In genomic region chr4:66821764-66822163, GRCm38 (mm10) we compare ENCODE assay signal across 20 mouse cellular contexts. TPM values are rescaled to one million over a fixed set of nuclear protein-coding genes. Genes with fewer than 3 reads are reported as not detected.
DNase-seq lines count a peak whose midpoint lies in the region; ATAC-seq and TF ChIP-seq lines count a peak whose summit lies in the region.
"Had no signal": no experiment of that assay in that cellular context is flagged by ENCODE, and none has a peak within 500 bp of the region (broad histone marks: within the 10 kb centered on the region; RNA-seq: fewer than 3 reads in every experiment).

No protein-coding gene starts in this region.

- H3K4me3 ChIP-seq in CH12.LX (replicated peaks in 1 of 3; ENCODE audit: low read depth in 2 of 3, low read length in 2 of 3, poor library complexity in 1 of 3) (no peak overlapping the region), myocyte (no peak overlapping the region)
- H3K4me3 ChIP-seq in hindbrain, embryonic 16.5 days (ENCODE audit: low read length) = no peak overlapping the region
- H3K4me3 ChIP-seq: embryonic facial prominence, embryonic 13.5 days; embryonic facial prominence, embryonic 15.5 days; erythroblast, embryonic 14.5 days; forebrain, embryonic 10.5 days; forebrain, embryonic 12.5 days had no signal

- H3K9me3 ChIP-seq in CH12.LX (replicated peaks; ENCODE audit: low read length) = no peaks in the 10 kb centered on the region
- no peaks in the 10 kb centered on the region for H3K9me3 ChIP-seq in hindbrain, embryonic 16.5 days (ENCODE audit: control insufficient read depth, low read length)
- H3K9me3 ChIP-seq: embryonic facial prominence, embryonic 13.5 days; embryonic facial prominence, embryonic 15.5 days; forebrain, embryonic 10.5 days; forebrain, embryonic 12.5 days; G1E had no signal

- H3K9ac ChIP-seq in CH12.LX (ENCODE audit: insufficient read depth, low read depth) = peak overlapping the region; percentile 66
- H3K9ac ChIP-seq in hindbrain, embryonic 16.5 days (ENCODE audit: low read depth, low read length) = no peak overlapping the region
- H3K9ac ChIP-seq: embryonic facial prominence, embryonic 13.5 days; embryonic facial prominence, embryonic 15.5 days; forebrain, embryonic 12.5 days had no signal

- in situ Hi-C loops in CH12.LX (cut with MboI; ENCODE audit: low pct_ligation_motif_present, low pct_unique_long_range_greater_than_20kb, low sequenced_read_pairs) = no loop called here

- WGBS in hindbrain, embryonic 16.5 days = 75% methylated on average over 3 of the region's 3 CpGs

- peak overlapping the region; percentile 50 for H3K4me2 ChIP-seq in CH12.LX (ENCODE audit: insufficient read depth, low read depth, poor library complexity, severe bottlenecking)
- H3K4me2 ChIP-seq in myocyte (ENCODE audit: low read depth) = no peak overlapping the region
- H3K4me2 ChIP-seq in hindbrain, embryonic 16.5 days (ENCODE audit: low read length) = no peak overlapping the region
- H3K4me2 ChIP-seq: embryonic facial prominence, embryonic 13.5 days; embryonic facial prominence, embryonic 15.5 days; forebrain, embryonic 12.5 days had no signal

- DNase-seq in CH12.LX (ENCODE audit: extremely low read depth) = peak; percentile 49
- DNase-seq in left cerebral cortex, postnatal 4 days = no peak
- DNase-seq in Muller cell, postnatal 12 days (ENCODE audit: inconsistent ontology term) = no peak
- no peak for DNase-seq in layer of hippocampus, postnatal 10 days (ENCODE audit: low spot score in 2 of 2)
- DNase-seq: adrenal gland, adult 2 months; adrenal gland, postnatal 10 days; adrenal gland, postnatal 25 days; embryo, embryonic 11 days had no signal

- dilution Hi-C loops in CH12.LX (cut with MboI; ENCODE audit: extremely low pct_ligation_motif_present, extremely low pct_unique_long_range_greater_than_20kb, low sequenced_read_pairs) = no loop called here

- intact Hi-C loops in left cerebral cortex, postnatal 4 days (cut with DNase I) = no loop called here

- peak; percentile 82 for ATAC-seq in granulocyte monocyte progenitor cell, adult 5-6 weeks (replicated peaks; ENCODE audit: poor library complexity, severe bottlenecking)
- ATAC-seq in megakaryocyte, adult 5-6 weeks (ENCODE audit: poor library complexity, severe bottlenecking) = peak; percentile 67
- no peak for ATAC-seq in hindbrain, embryonic 16.5 days
- ATAC-seq: forebrain, embryonic 14.5 days; forebrain, embryonic 16.5 days had no signal

- H3K79me2 ChIP-seq in CH12.LX (replicated peaks; ENCODE audit: control insufficient read depth, extremely low read depth, insufficient read depth, poor library complexity, severe bottlenecking) (no peaks in the 10 kb centered on the region), myocyte (ENCODE audit: control insufficient read depth, insufficient read depth) (no peaks in the 10 kb centered on the region)

- H3K27me3 ChIP-seq in CH12.LX (replicated peaks) = no peaks in the 10 kb centered on the region
- no peaks in the 10 kb centered on the region for H3K27me3 ChIP-seq in myocyte (ENCODE audit: control insufficient read depth, insufficient read depth, insufficient read length)
- H3K27me3 ChIP-seq in hindbrain, embryonic 16.5 days (replicated peaks; ENCODE audit: control insufficient read depth, insufficient read depth, low read length) = no peaks in the 10 kb centered on the region
- H3K27me3 ChIP-seq: embryonic facial prominence, embryonic 13.5 days; embryonic facial prominence, embryonic 15.5 days; forebrain, embryonic 12.5 days had no signal

- TF ChIP-seq CTCF in CH12.LX (conservative IDR thresholded peaks at IDR 0.05 in 1 of 2, IDR thresholded peaks at IDR 0.05 in 1 of 2; ENCODE audit: low read depth in 2 of 2, low read length in 2 of 2) = no peak

- peaks cover 5 to 41% of the 10 kb centered on the region in 2 experiments; a peak in 2 of 4 replicates for H3K4me1 ChIP-seq in CH12.LX (ENCODE audit: control insufficient read depth in 1 of 2, insufficient read depth in 2 of 2)
- no peaks in the 10 kb centered on the region for H3K4me1 ChIP-seq in hindbrain, embryonic 16.5 days (ENCODE audit: control insufficient read depth, insufficient read depth, low read depth, low read length)
- H3K4me1 ChIP-seq: embryonic facial prominence, embryonic 13.5 days; embryonic facial prominence, embryonic 15.5 days; forebrain, embryonic 10.5 days; forebrain, embryonic 12.5 days had no signal

- TF ChIP-seq POLR2A in CH12.LX (IDR thresholded peaks at IDR 0.05; ENCODE audit: low read depth, low read length) (no peak), myocyte (IDR thresholded peaks at IDR 0.05; ENCODE audit: insufficient read length, low read depth) (no peak)

- H3K36me3 ChIP-seq in CH12.LX (replicated peaks in 1 of 2; ENCODE audit: control insufficient read depth in 1 of 2, insufficient read depth in 1 of 2, low read length in 1 of 2) (no peaks in the 10 kb centered on the region), myocyte (ENCODE audit: control insufficient read depth, insufficient read depth) (no peaks in the 10 kb centered on the region)
- H3K36me3 ChIP-seq in hindbrain, embryonic 16.5 days (ENCODE audit: control insufficient read depth, insufficient read depth, low read length) = no peaks in the 10 kb centered on the region
- H3K36me3 ChIP-seq: embryonic facial prominence, embryonic 13.5 days; embryonic facial prominence, embryonic 15.5 days; forebrain, embryonic 10.5 days; forebrain, embryonic 12.5 days; G1E had no signal

- H3K27ac ChIP-seq in CH12.LX (ENCODE audit: insufficient read depth, low read depth) = peak overlapping the region; percentile 86
- H3K27ac ChIP-seq in hindbrain, embryonic 16.5 days (ENCODE audit: low read depth, low read length) = no peak overlapping the region
- H3K27ac ChIP-seq: embryonic facial prominence, embryonic 13.5 days; embryonic facial prominence, embryonic 15.5 days; forebrain, embryonic 10.5 days; forebrain, embryonic 12.5 days had no signal

- no peak overlapping the region for H3ac ChIP-seq in myocyte (ENCODE audit: control insufficient read depth, insufficient read length)

- TF ChIP-seq EP300 in CH12.LX (IDR thresholded peaks at IDR 0.05; ENCODE audit: low read length) = no peak

- TF ChIP-seq RAD21 in CH12.LX (IDR thresholded peaks at IDR 0.05; ENCODE audit: low read depth, low read length) = no peak

TF ChIP-seq in CH12.LX, 34 proteins besides CTCF, POLR2A, EP300 and RAD21:
- TF ChIP-seq SMC3 (IDR thresholded peaks at IDR 0.05; ENCODE audit: low read depth, low read length) (no peak), MEF2A (IDR thresholded peaks at IDR 0.05; ENCODE audit: borderline replicate concordance, low read depth, low read length) (peak; percentile 50; the same call in 1 of the 2 replicates), JUN (IDR thresholded peaks at IDR 0.05; ENCODE audit: insufficient read depth, low read depth, low read length) (no peak), POLR2AphosphoS2 (IDR thresholded peaks at IDR 0.05; ENCODE audit: low read depth, low read length) (no peak), ETS1 (conservative IDR thresholded peaks at IDR 0.05; ENCODE audit: low read depth, low read length) (no peak; the same call in 1 of the 2 replicates), CHD2 (IDR thresholded peaks at IDR 0.05; ENCODE audit: low read length) (no peak), MYC (IDR thresholded peaks at IDR 0.05; ENCODE audit: low read depth, low read length) (no peak)
TF ChIP-seq in CH12.LX: peak in this region for 1.

TF ChIP-seq in myocyte, 11 proteins besides CTCF, POLR2A, EP300 and RAD21:
- TF ChIP-seq TCF3 (IDR thresholded peaks at IDR 0.05; ENCODE audit: insufficient read length, low read depth) = no peak
- TF ChIP-seq CEBPB (IDR thresholded peaks at IDR 0.05; ENCODE audit: insufficient read depth, poor library complexity, severe bottlenecking) = peak; percentile 84

RNA-seq across cellular contexts. Expression of gene Tlr4, which starts 5.6 kb away (rescaled TPM):
- total RNA-seq in CH12.LX (2012; rRNA removed) (14.4 and 19.0 TPM in 2 replicates), CH12.LX (2014; rRNA removed) (22.1 and 25.0 TPM in 2 replicates)
- polyA plus RNA-seq in CH12.LX (2012; ENCODE audit: insufficient read length, low read depth) (8.4 and 8.6 TPM in 2 replicates), myocyte (2012; fragmentation: generic; extraction: Trizol) (5.1 TPM)
- total RNA-seq in granulocyte monocyte progenitor cell, adult 5-6 weeks (2014; fragmentation: Nextera tagmentation) = 8.7 and 11.0 TPM in 2 replicates
- total RNA-seq in granulocyte monocyte progenitor cell, adult 5-6 weeks (2017) = 12.7 and 19.8 TPM in 2 replicates
- total RNA-seq in megakaryocyte, adult 5-6 weeks (2015) = 21.8 and 22.9 TPM in 2 replicates
- 18.2 and 27.0 TPM in 2 replicates for total RNA-seq in megakaryocyte, adult 5-6 weeks (2017)
- 1 to 10 TPM; 1.1 to 1.8 TPM for total RNA-seq in left cerebral cortex, postnatal 4 days (2021)
- 1 to 10 TPM; 2.0 to 2.5 TPM for total RNA-seq in layer of hippocampus, postnatal 10 days (2021)
- 0.66 and 0.95 TPM in 2 replicates for polyA plus RNA-seq in hindbrain, embryonic 16.5 days (2015; fragmentation: Nextera tagmentation; extraction: Ambion mirVana)
- polyA plus RNA-seq: erythroblast, embryonic 14.5 days; G1E had no signal
